Mouse (Mus musculus) ES-E14 (cell line): Measurements from ENCODE around the gene App.

Source experiments
- CHD2 ChIP-seq: IDR thresholded peaks from 2 replicates; pipeline ENCODE4 v1.6.1; 2014; ENCODE audit warnings: mild to moderate bottlenecking, low read depth, low read length, inconsistent platforms
- HCFC1 ChIP-seq: IDR thresholded peaks from 2 replicates; pipeline ENCODE4 v1.6.1; 2012; ENCODE audit warnings: low read length, inconsistent platforms, borderline replicate concordance; ENCODE audit not compliant: insufficient read depth
- MAFK ChIP-seq: IDR thresholded peaks from 2 replicates; pipeline ENCODE4 v1.6.1; 2014; ENCODE audit warnings: mild to moderate bottlenecking, low read depth, low read length, inconsistent platforms; ENCODE audit not compliant: insufficient read depth
- ZC3H11A ChIP-seq: IDR thresholded peaks from 2 replicates; pipeline ENCODE4 v1.6.1; 2012; ENCODE audit warnings: low read depth, mild to moderate bottlenecking, inconsistent platforms, low read length, borderline replicate concordance
- ZNF384 ChIP-seq: IDR thresholded peaks from 2 replicates; pipeline ENCODE4 v1.6.1; 2012; ENCODE audit warnings: low read depth, low read length, inconsistent platforms

DNA sequence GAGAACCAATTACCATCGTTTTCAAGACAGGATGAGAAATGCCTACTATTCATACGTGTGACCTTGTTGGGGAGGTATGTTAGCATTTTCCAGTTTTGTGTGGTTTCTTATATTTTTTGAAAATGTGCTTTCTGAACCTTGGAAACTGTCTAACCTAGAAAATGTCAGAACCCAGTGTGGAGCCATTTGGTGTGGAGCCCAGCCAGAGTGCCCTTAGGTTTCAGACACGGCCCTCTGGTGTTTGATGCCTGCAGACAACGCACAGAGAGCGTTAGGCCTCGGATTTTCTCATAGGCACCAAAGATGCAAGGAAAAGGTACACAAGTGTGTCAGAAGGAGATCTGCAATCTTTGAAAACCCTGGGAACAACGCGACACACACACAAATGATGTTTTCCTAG lies 134.8 kb downstream of the App start:
- TF ChIP-seq CHD2 = no peak
- TF ChIP-seq MAFK = no peak
- no peak for TF ChIP-seq ZC3H11A
- TF ChIP-seq HCFC1 = no peak
- no peak for TF ChIP-seq ZNF384
